ENCODE assay signal across 15 mouse cellular contexts in genomic region chr17:25700863-25701496, GRCm38 (mm10). TPM values are rescaled to one million over a fixed set of nuclear protein-coding genes. Genes with fewer than 3 reads are reported as not detected.
DNase-seq lines count a peak whose midpoint lies in the region; ATAC-seq and TF ChIP-seq lines count a peak whose summit lies in the region.
"Had no signal": no experiment of that assay in that cellular context is flagged by ENCODE, and none has a peak within 500 bp of the region (broad histone marks: within the 10 kb centered on the region; RNA-seq: fewer than 3 reads in every experiment).

No protein-coding gene starts in this region.

- H3K4me3 ChIP-seq in forebrain, postnatal 0 days (ENCODE audit: low read depth, low read length) = no peak overlapping the region
- no peak overlapping the region for H3K4me3 ChIP-seq in forebrain, embryonic 12.5 days (replicated peaks)
- H3K4me3 ChIP-seq in liver, embryonic 14.5 days (ENCODE audit: insufficient read depth in 1 of 2, low read depth in 2 of 2, low read length in 2 of 2) = no peak overlapping the region
- H3K4me3 ChIP-seq in liver, embryonic 11.5 days (ENCODE audit: low read depth, low read length) = no peak overlapping the region
- no peak overlapping the region for H3K4me3 ChIP-seq in hindbrain, embryonic 12.5 days
- H3K4me3 ChIP-seq in hindbrain, embryonic 11.5 days (ENCODE audit: low read depth, low read length) = no peak overlapping the region
- H3K4me3 ChIP-seq: limb, embryonic 13.5 days had no signal

- peak; percentile 50 for TF ChIP-seq CTCF in forebrain, postnatal 0 days (IDR thresholded peaks at IDR 0.05; ENCODE audit: low read depth)
- TF ChIP-seq CTCF in liver, embryonic 14.5 days (IDR thresholded peaks at IDR 0.05; ENCODE audit: low read depth) = peak; percentile 66

- no peaks in the 10 kb centered on the region; the same call in 1 of the 2 replicates for H3K27me3 ChIP-seq in forebrain, postnatal 0 days (ENCODE audit: insufficient read depth, low read length)
- H3K27me3 ChIP-seq in forebrain, embryonic 12.5 days = peaks cover 3% of the 10 kb centered on the region
- no peaks in the 10 kb centered on the region for H3K27me3 ChIP-seq in liver, embryonic 14.5 days (ENCODE audit: control insufficient read depth, insufficient read depth, low read length)
- H3K27me3 ChIP-seq in liver, embryonic 11.5 days (replicated peaks; ENCODE audit: control insufficient read depth, insufficient read depth, low read length) = no peaks in the 10 kb centered on the region
- peaks cover 4% of the 10 kb centered on the region; the same call in 1 of the 2 replicates for H3K27me3 ChIP-seq in hindbrain, embryonic 12.5 days
- H3K27me3 ChIP-seq in hindbrain, embryonic 11.5 days (ENCODE audit: control insufficient read depth, insufficient read depth, low read length) = no peaks in the 10 kb centered on the region
- H3K27me3 ChIP-seq: limb, embryonic 13.5 days had no signal

- 61% methylated on average over 9 of the region's 9 CpGs for WGBS in forebrain, postnatal 0 days
- WGBS in forebrain, embryonic 12.5 days = 63% methylated on average over 9 of the region's 9 CpGs
- 52% methylated on average over 9 of the region's 9 CpGs for WGBS in liver, embryonic 14.5 days (ENCODE audit: insufficient replicate concordance)
- 54% methylated on average over 9 of the region's 9 CpGs for WGBS in liver, embryonic 11.5 days
- 61% methylated on average over 9 of the region's 9 CpGs for WGBS in hindbrain, embryonic 12.5 days
- WGBS in hindbrain, embryonic 11.5 days = 60% methylated on average over 9 of the region's 9 CpGs

- ATAC-seq in forebrain, postnatal 0 days = no peak
- ATAC-seq in forebrain, embryonic 12.5 days (ENCODE audit: low FRiP score) = no peak
- ATAC-seq in liver, embryonic 14.5 days (ENCODE audit: insufficient read depth) = no peak
- ATAC-seq in liver, embryonic 11.5 days (replicated peaks; ENCODE audit: low FRiP score) = no peak
- ATAC-seq in hindbrain, embryonic 12.5 days (ENCODE audit: low FRiP score) = no peak
- ATAC-seq in hindbrain, embryonic 11.5 days (ENCODE audit: low FRiP score) = no peak

- DNase-seq in forebrain, postnatal 0 days = no peak
- DNase-seq in liver, embryonic 14.5 days (ENCODE audit: low read depth in 3 of 3, low spot score in 3 of 3) = no peak
- DNase-seq in liver, embryonic 11.5 days (ENCODE audit: low spot score) = no peak
- DNase-seq in B cell, adult 2 months = peak; percentile 32 to 40
- peak; percentile 81 for DNase-seq in ZHBTc4 (ENCODE audit: low read depth, low spot score)
- DNase-seq in hindbrain, embryonic 11.5 days (ENCODE audit: low spot score) = no peak
- DNase-seq: cerebellum, postnatal 10 days; heart, adult 18-20 months; kidney, adult 9 months; lung, postnatal 36 days had no signal

- no peaks in the 10 kb centered on the region for H3K4me1 ChIP-seq in forebrain, postnatal 0 days (ENCODE audit: insufficient read depth)
- H3K4me1 ChIP-seq in forebrain, embryonic 12.5 days = no peaks in the 10 kb centered on the region
- H3K4me1 ChIP-seq in liver, embryonic 14.5 days (replicated peaks; ENCODE audit: control insufficient read depth in 2 of 2, insufficient read depth in 2 of 2, low read length in 1 of 2) = no peaks in the 10 kb centered on the region
- H3K4me1 ChIP-seq in liver, embryonic 11.5 days (replicated peaks; ENCODE audit: control insufficient read depth, insufficient read depth, low read length) = no peaks in the 10 kb centered on the region
- no peaks in the 10 kb centered on the region for H3K4me1 ChIP-seq in hindbrain, embryonic 12.5 days
- 0 out of 2 replicates have a peak, but pooled peaks cover 3% of the 10 kb centered on the region for H3K4me1 ChIP-seq in hindbrain, embryonic 11.5 days (replicated peaks; ENCODE audit: control insufficient read depth, insufficient read depth, low read length)

- TF ChIP-seq EP300 in liver, embryonic 14.5 days (IDR thresholded peaks at IDR 0.05; ENCODE audit: low read depth) = no peak

- no peaks in the 10 kb centered on the region for H3K36me3 ChIP-seq in forebrain, postnatal 0 days (ENCODE audit: insufficient read depth)
- no peaks in the 10 kb centered on the region for H3K36me3 ChIP-seq in forebrain, embryonic 12.5 days (replicated peaks)
- no peaks in the 10 kb centered on the region for H3K36me3 ChIP-seq in liver, embryonic 14.5 days (replicated peaks; ENCODE audit: control insufficient read depth, insufficient read depth, low read depth)
- H3K36me3 ChIP-seq in liver, embryonic 11.5 days (ENCODE audit: control insufficient read depth, insufficient read depth, low read length) = no peaks in the 10 kb centered on the region
- no peaks in the 10 kb centered on the region for H3K36me3 ChIP-seq in hindbrain, embryonic 12.5 days
- no peaks in the 10 kb centered on the region for H3K36me3 ChIP-seq in hindbrain, embryonic 11.5 days (ENCODE audit: control insufficient read depth, insufficient read depth, low read length)
- H3K36me3 ChIP-seq: limb, embryonic 13.5 days had no signal

- H3K9ac ChIP-seq in forebrain, postnatal 0 days = no peak overlapping the region
- H3K9ac ChIP-seq in forebrain, embryonic 12.5 days = no peak overlapping the region
- no peak overlapping the region for H3K9ac ChIP-seq in liver, embryonic 14.5 days (replicated peaks)
- no peak overlapping the region for H3K9ac ChIP-seq in liver, embryonic 11.5 days (ENCODE audit: low read depth, low read length)
- no peak overlapping the region for H3K9ac ChIP-seq in hindbrain, embryonic 12.5 days
- no peak overlapping the region for H3K9ac ChIP-seq in hindbrain, embryonic 11.5 days (ENCODE audit: low read depth, low read length)
- H3K9ac ChIP-seq: limb, embryonic 13.5 days had no signal

- H3K4me2 ChIP-seq in forebrain, postnatal 0 days (ENCODE audit: low read depth) = no peak overlapping the region
- no peak overlapping the region for H3K4me2 ChIP-seq in forebrain, embryonic 12.5 days
- no peak overlapping the region for H3K4me2 ChIP-seq in liver, embryonic 14.5 days (ENCODE audit: low read depth)
- no peak overlapping the region for H3K4me2 ChIP-seq in liver, embryonic 11.5 days
- no peak overlapping the region for H3K4me2 ChIP-seq in hindbrain, embryonic 12.5 days (replicated peaks)
- H3K4me2 ChIP-seq in hindbrain, embryonic 11.5 days (replicated peaks; ENCODE audit: low read depth, low read length) = no peak overlapping the region
- H3K4me2 ChIP-seq: limb, embryonic 13.5 days had no signal

- no peak overlapping the region for H3K27ac ChIP-seq in forebrain, postnatal 0 days (ENCODE audit: low read depth, low read length)
- no peak overlapping the region for H3K27ac ChIP-seq in forebrain, embryonic 12.5 days
- H3K27ac ChIP-seq in liver, embryonic 14.5 days = no peak overlapping the region
- no peak overlapping the region for H3K27ac ChIP-seq in liver, embryonic 11.5 days (ENCODE audit: low read depth, low read length)
- H3K27ac ChIP-seq in hindbrain, embryonic 12.5 days = no peak overlapping the region
- H3K27ac ChIP-seq in hindbrain, embryonic 11.5 days (ENCODE audit: low read depth, low read length) = no peak overlapping the region
- H3K27ac ChIP-seq: limb, embryonic 13.5 days had no signal

- H3K9me3 ChIP-seq in forebrain, postnatal 0 days (ENCODE audit: low read length) = no peaks in the 10 kb centered on the region
- no peaks in the 10 kb centered on the region for H3K9me3 ChIP-seq in forebrain, embryonic 12.5 days
- H3K9me3 ChIP-seq in liver, embryonic 14.5 days (ENCODE audit: control insufficient read depth, low read length) = no peaks in the 10 kb centered on the region
- no peaks in the 10 kb centered on the region for H3K9me3 ChIP-seq in liver, embryonic 11.5 days (ENCODE audit: control insufficient read depth, low read length)
- H3K9me3 ChIP-seq in hindbrain, embryonic 12.5 days (replicated peaks) = no peaks in the 10 kb centered on the region
- H3K9me3 ChIP-seq in hindbrain, embryonic 11.5 days (ENCODE audit: control insufficient read depth, low read length) = no peaks in the 10 kb centered on the region
- H3K9me3 ChIP-seq: limb, embryonic 13.5 days had no signal

RNA-seq across cellular contexts. Expression of gene Gng13, which starts 16.0 kb away (rescaled TPM):
- total RNA-seq in forebrain, postnatal 0 days (2014; rRNA removed) = 8.2 and 23.2 TPM in 2 replicates
- polyA plus RNA-seq in forebrain, postnatal 0 days (2015; fragmentation: Nextera tagmentation; extraction: Ambion mirVana) = 17.0 and 24.5 TPM in 2 replicates
- polyA plus RNA-seq in forebrain, embryonic 12.5 days (2016; fragmentation: Nextera tagmentation; extraction: Ambion mirVana) = 1.7 and 1.9 TPM in 2 replicates
- 0.60 TPM in 1 of 2 replicates, not detected in the other for polyA plus RNA-seq in liver, embryonic 14.5 days (2012; rRNA removed)
- polyA plus RNA-seq in liver, embryonic 14.5 days (2014; fragmentation: Nextera tagmentation; extraction: Ambion mirVana) = not detected in 2 replicates
- polyA plus RNA-seq in liver, embryonic 11.5 days (2014; fragmentation: Nextera tagmentation; extraction: Ambion mirVana) = 0.42 and 1.3 TPM in 2 replicates
- 0.54 and 0.77 TPM in 2 replicates for polyA plus RNA-seq in hindbrain, embryonic 12.5 days (2016; fragmentation: Nextera tagmentation; extraction: Ambion mirVana)
- polyA plus RNA-seq in hindbrain, embryonic 11.5 days (2014; fragmentation: Nextera tagmentation; extraction: Ambion mirVana) = 1.8 and 2.5 TPM in 2 replicates
- total RNA-seq: hematopoietic stem cell, adult 5-6 weeks had no signal
- polyA plus RNA-seq: C2C12 had no signal

RNA-seq across cellular contexts. Expression of gene Chtf18, which starts 26.2 kb away (rescaled TPM):
- 2.2 and 3.7 TPM in 2 replicates for total RNA-seq in forebrain, postnatal 0 days (2014; rRNA removed)
- 2.3 and 3.3 TPM in 2 replicates for polyA plus RNA-seq in forebrain, postnatal 0 days (2015; fragmentation: Nextera tagmentation; extraction: Ambion mirVana)
- polyA plus RNA-seq in forebrain, embryonic 12.5 days (2016; fragmentation: Nextera tagmentation; extraction: Ambion mirVana) = 39.6 and 41.8 TPM in 2 replicates
- 14.4 and 19.6 TPM in 2 replicates for polyA plus RNA-seq in liver, embryonic 14.5 days (2012; rRNA removed)
- polyA plus RNA-seq in liver, embryonic 14.5 days (2014; fragmentation: Nextera tagmentation; extraction: Ambion mirVana) = 12.4 and 15.5 TPM in 2 replicates
- 32.0 and 35.6 TPM in 2 replicates for polyA plus RNA-seq in liver, embryonic 11.5 days (2014; fragmentation: Nextera tagmentation; extraction: Ambion mirVana)
- 21.4 and 26.8 TPM in 2 replicates for polyA plus RNA-seq in hindbrain, embryonic 12.5 days (2016; fragmentation: Nextera tagmentation; extraction: Ambion mirVana)
- 11.9 and 14.4 TPM in 2 replicates for polyA plus RNA-seq in hindbrain, embryonic 11.5 days (2014; fragmentation: Nextera tagmentation; extraction: Ambion mirVana)

RNA-seq across cellular contexts. Expression of gene Rpusd1, which starts 26.5 kb away (rescaled TPM):
- 6.5 and 8.0 TPM in 2 replicates for total RNA-seq in forebrain, postnatal 0 days (2014; rRNA removed)
- 30.0 and 30.7 TPM in 2 replicates for polyA plus RNA-seq in forebrain, postnatal 0 days (2015; fragmentation: Nextera tagmentation; extraction: Ambion mirVana)
- 18.0 and 19.6 TPM in 2 replicates for polyA plus RNA-seq in forebrain, embryonic 12.5 days (2016; fragmentation: Nextera tagmentation; extraction: Ambion mirVana)
- 9.5 and 11.1 TPM in 2 replicates for polyA plus RNA-seq in liver, embryonic 14.5 days (2012; rRNA removed)
- 5.9 and 6.1 TPM in 2 replicates for polyA plus RNA-seq in liver, embryonic 14.5 days (2014; fragmentation: Nextera tagmentation; extraction: Ambion mirVana)
- 16.6 and 17.5 TPM in 2 replicates for polyA plus RNA-seq in liver, embryonic 11.5 days (2014; fragmentation: Nextera tagmentation; extraction: Ambion mirVana)
- polyA plus RNA-seq in hindbrain, embryonic 12.5 days (2016; fragmentation: Nextera tagmentation; extraction: Ambion mirVana) = 19.3 and 20.3 TPM in 2 replicates
- polyA plus RNA-seq in hindbrain, embryonic 11.5 days (2014; fragmentation: Nextera tagmentation; extraction: Ambion mirVana) = 17.2 and 18.0 TPM in 2 replicates

RNA-seq across cellular contexts. Expression of gene Mslnl, which starts 34.9 kb away (rescaled TPM):
- 0.10 TPM in 1 of 2 replicates, not detected in the other for total RNA-seq in forebrain, postnatal 0 days (2014; rRNA removed)
- polyA plus RNA-seq in forebrain, postnatal 0 days (2015; fragmentation: Nextera tagmentation; extraction: Ambion mirVana) = not detected in 2 replicates
- 0.18 TPM in 1 of 2 replicates, not detected in the other for polyA plus RNA-seq in forebrain, embryonic 12.5 days (2016; fragmentation: Nextera tagmentation; extraction: Ambion mirVana)
- polyA plus RNA-seq in liver, embryonic 14.5 days (2012; rRNA removed) = not detected in 2 replicates
- polyA plus RNA-seq in liver, embryonic 14.5 days (2014; fragmentation: Nextera tagmentation; extraction: Ambion mirVana) = not detected in 2 replicates
- not detected in 2 replicates for polyA plus RNA-seq in liver, embryonic 11.5 days (2014; fragmentation: Nextera tagmentation; extraction: Ambion mirVana)
- polyA plus RNA-seq in hindbrain, embryonic 12.5 days (2016; fragmentation: Nextera tagmentation; extraction: Ambion mirVana) = not detected in 2 replicates
- polyA plus RNA-seq in hindbrain, embryonic 11.5 days (2014; fragmentation: Nextera tagmentation; extraction: Ambion mirVana) = not detected in 2 replicates
- total RNA-seq: heart, adult 18-20 months; hematopoietic stem cell, adult 5-6 weeks had no signal
- polyA plus RNA-seq: C2C12; limb, embryonic 13.5 days had no signal

RNA-seq across cellular contexts. Expression of gene Msln, which starts 53.2 kb away (rescaled TPM):
- total RNA-seq in forebrain, postnatal 0 days (2014; rRNA removed) = 2.1 and 4.0 TPM in 2 replicates
- polyA plus RNA-seq in forebrain, postnatal 0 days (2015; fragmentation: Nextera tagmentation; extraction: Ambion mirVana) = 0.97 and 1.3 TPM in 2 replicates
- 0.28 and 0.50 TPM in 2 replicates for polyA plus RNA-seq in forebrain, embryonic 12.5 days (2016; fragmentation: Nextera tagmentation; extraction: Ambion mirVana)
- polyA plus RNA-seq in liver, embryonic 14.5 days (2012; rRNA removed) = 0.66 and 0.69 TPM in 2 replicates
- polyA plus RNA-seq in liver, embryonic 14.5 days (2014; fragmentation: Nextera tagmentation; extraction: Ambion mirVana) = 0.91 and 1.0 TPM in 2 replicates
- 0.29 and 0.55 TPM in 2 replicates for polyA plus RNA-seq in liver, embryonic 11.5 days (2014; fragmentation: Nextera tagmentation; extraction: Ambion mirVana)
- polyA plus RNA-seq in hindbrain, embryonic 12.5 days (2016; fragmentation: Nextera tagmentation; extraction: Ambion mirVana) = 0.75 TPM in 1 of 2 replicates, not detected in the other
- polyA plus RNA-seq in hindbrain, embryonic 11.5 days (2014; fragmentation: Nextera tagmentation; extraction: Ambion mirVana) = 0.25 TPM in 1 of 2 replicates, not detected in the other
- total RNA-seq: hematopoietic stem cell, adult 5-6 weeks had no signal
- polyA plus RNA-seq: limb, embryonic 13.5 days had no signal

Comparison
In these comparisons a context has a peak if more than half of its experiments do, and no peak if none do; other contexts are left out.
1. DNase-seq: peak in B cell, adult 2 months (2 of 2) and ZHBTc4 (single experiment); none in forebrain, postnatal 0 days (single experiment), liver, embryonic 14.5 days (0 of 3), liver, embryonic 11.5 days (single experiment) and hindbrain, embryonic 11.5 days (single experiment).